Mouse (Mus musculus) urinary bladder, postnatal 25 days (tissue): Measurements from ENCODE around the gene Pdzph1.

Source experiments
- DNase-seq: peaks from one replicate; pipeline ENCODE4 v3.0.0; 2022; ENCODE audit warnings: low spot score

The Pdzph1 gene

GRCm38 (mm10) chr17:58991275-58991674 lies at the start of gene Pdzph1:
TSS of gene Pdzph1 (minus strand) at chr17:58991375.
- no peak for DNase-seq

GRCm38 (mm10) chr17:59039754-59040153 lies 48.6 kb upstream of the Pdzph1 start:
- DNase-seq = no peak

GRCm38 (mm10) chr17:59033445-59033844 lies 42.3 kb upstream of the Pdzph1 start:
- DNase-seq = no peak

- DNase-seq = no peak
Observed at GRCm38 (mm10) chr17:59026336-59026735, 35.2 kb upstream of the Pdzph1 start.

- DNase-seq = no peak
Observed at GRCm38 (mm10) chr17:59024502-59024901, 33.3 kb upstream of the Pdzph1 start.

GRCm38 (mm10) chr17:59023971-59024370 lies 32.8 kb upstream of the Pdzph1 start:
- DNase-seq = no peak

GRCm38 (mm10) chr17:59018666-59019065 lies 27.5 kb upstream of the Pdzph1 start:
- no peak for DNase-seq

GRCm38 (mm10) chr17:59013091-59013459 lies 21.9 kb upstream of the Pdzph1 start, which contains the start of gene Nudt12:
TSS of gene Nudt12 (minus strand) at chr17:59013372.
- DNase-seq = peak; percentile 39

- DNase-seq = no peak
Observed at GRCm38 (mm10) chr17:59012421-59013090, 21.4 kb upstream of the Pdzph1 start.

GRCm38 (mm10) chr17:59011546-59012307 lies 20.6 kb upstream of the Pdzph1 start:
- DNase-seq = no peak

GRCm38 (mm10) chr17:58973237-58973636 lies 17.9 kb downstream of the Pdzph1 start:
- no peak for DNase-seq

- DNase-seq = peak; percentile 6
Observed at GRCm38 (mm10) chr17:58959905-58960304, 31.3 kb downstream of the Pdzph1 start.

GRCm38 (mm10) chr17:58957055-58957454 lies 34.1 kb downstream of the Pdzph1 start:
- DNase-seq = no peak

GRCm38 (mm10) chr17:58943015-58943822 lies 48.0 kb downstream of the Pdzph1 start:
- no peak for DNase-seq

GRCm38 (mm10) chr17:58938598-58938997 lies 52.6 kb downstream of the Pdzph1 start:
- no peak for DNase-seq

GRCm38 (mm10) chr17:58937533-58937932 lies 53.6 kb downstream of the Pdzph1 start:
- DNase-seq = no peak

- no peak for DNase-seq
Observed at GRCm38 (mm10) chr17:58932983-58933280, 58.2 kb downstream of the Pdzph1 start.

GRCm38 (mm10) chr17:58932279-58932982 lies 58.7 kb downstream of the Pdzph1 start:
- no peak for DNase-seq

- no peak for DNase-seq
Observed at GRCm38 (mm10) chr17:58924754-58925546, 66.2 kb downstream of the Pdzph1 start.

GRCm38 (mm10) chr17:58923901-58924476 lies 67.2 kb downstream of the Pdzph1 start:
- DNase-seq = no peak

GRCm38 (mm10) chr17:58923316-58923866 lies 67.8 kb downstream of the Pdzph1 start:
- DNase-seq = no peak
